ENCODE assay signal across 18 mouse cellular contexts in the genomic region with DNA sequence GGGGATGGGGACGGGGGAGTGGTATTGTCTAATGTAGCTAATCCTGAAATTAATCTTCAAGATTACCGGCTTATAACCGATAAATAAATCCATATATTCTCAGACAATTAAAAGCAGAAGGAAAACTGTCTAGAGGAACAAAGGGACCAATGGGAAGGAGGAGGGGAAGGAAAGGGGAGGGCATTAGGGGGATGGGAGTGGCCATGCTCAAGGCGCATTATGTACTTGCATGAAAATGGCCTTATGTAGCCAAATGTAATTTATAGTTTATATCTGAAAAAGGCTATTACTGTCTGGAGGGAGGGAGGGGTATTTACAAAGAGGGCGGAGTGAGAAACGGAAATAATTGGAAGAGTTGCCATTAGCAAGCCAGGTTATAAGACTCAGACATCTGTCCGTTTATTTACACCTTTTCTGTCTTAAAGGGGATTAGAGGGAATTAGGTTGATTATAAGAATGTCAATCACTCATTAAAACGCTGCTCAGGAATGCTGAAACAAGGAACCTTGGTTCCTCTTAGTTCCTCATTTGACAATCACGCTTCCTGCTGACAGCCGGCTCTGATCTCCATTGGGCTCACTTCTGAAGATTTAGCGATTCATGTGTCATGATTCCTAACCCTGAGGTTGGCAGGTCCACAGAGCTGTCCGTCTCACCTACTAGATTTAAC. TPM values are rescaled to one million over a fixed set of nuclear protein-coding genes. Genes with fewer than 3 reads are reported as not detected.
A peak's percentile ranks its signal among the peaks of the same experiment; 100 is the strongest.
DNase-seq lines count a peak whose midpoint lies in the region; ATAC-seq and TF ChIP-seq lines count a peak whose summit lies in the region.
"Had no signal": no experiment of that assay in that cellular context is flagged by ENCODE, and none has a peak within 500 bp of the region (broad histone marks: within the 10 kb centered on the region; RNA-seq: fewer than 3 reads in every experiment).

No protein-coding gene starts in this region.

- no peak overlapping the region for H3K4me3 ChIP-seq in lung, embryonic 14.5 days (ENCODE audit: low read depth, low read length)
- 0 out of 2 replicates have a peak overlapping the region, but pooled peaks have one; percentile 21 for H3K4me3 ChIP-seq in bone marrow macrophage, adult 2 months (ENCODE audit: insufficient read depth, low read length)
- 0 out of 2 replicates have a peak overlapping the region, but pooled peaks have one; percentile 10 for H3K4me3 ChIP-seq in forebrain, embryonic 16.5 days (replicated peaks; ENCODE audit: low read length)
- no peak overlapping the region for H3K4me3 ChIP-seq in hindbrain, embryonic 16.5 days (ENCODE audit: low read length)
- H3K4me3 ChIP-seq: heart, embryonic 15.5 days; hindbrain, embryonic 10.5 days; intestine, embryonic 15.5 days had no signal

- TF ChIP-seq POLR2A in bone marrow macrophage, adult 2 months (IDR thresholded peaks at IDR 0.05; ENCODE audit: borderline replicate concordance, low read depth, low read length) = no peak

- H3K27me3 ChIP-seq in lung, embryonic 14.5 days (ENCODE audit: insufficient read depth, low read length) = no peaks in the 10 kb centered on the region
- H3K27me3 ChIP-seq in forebrain, embryonic 16.5 days (replicated peaks; ENCODE audit: control insufficient read depth, insufficient read depth, low read length) = no peaks in the 10 kb centered on the region
- H3K27me3 ChIP-seq in hindbrain, embryonic 16.5 days (replicated peaks; ENCODE audit: control insufficient read depth, insufficient read depth, low read length) = no peaks in the 10 kb centered on the region
- H3K27me3 ChIP-seq: heart, embryonic 15.5 days; intestine, embryonic 15.5 days had no signal

- no peaks in the 10 kb centered on the region for H3K36me3 ChIP-seq in lung, embryonic 14.5 days (ENCODE audit: insufficient read depth)
- H3K36me3 ChIP-seq in forebrain, embryonic 16.5 days (ENCODE audit: control insufficient read depth, insufficient read depth) = no peaks in the 10 kb centered on the region
- H3K36me3 ChIP-seq in hindbrain, embryonic 16.5 days (ENCODE audit: control insufficient read depth, insufficient read depth, low read length) = no peaks in the 10 kb centered on the region
- H3K36me3 ChIP-seq: heart, embryonic 15.5 days; hindbrain, embryonic 10.5 days; intestine, embryonic 15.5 days had no signal

- no peak overlapping the region for H3K9ac ChIP-seq in lung, embryonic 14.5 days
- 0 out of 2 replicates have a peak overlapping the region, but pooled peaks have one; percentile 5 for H3K9ac ChIP-seq in forebrain, embryonic 16.5 days (replicated peaks; ENCODE audit: low read depth, low read length)
- H3K9ac ChIP-seq in hindbrain, embryonic 16.5 days (ENCODE audit: low read depth, low read length) = no peak overlapping the region
- H3K9ac ChIP-seq: heart, embryonic 15.5 days; intestine, embryonic 15.5 days had no signal

- no peaks in the 10 kb centered on the region for H3K9me3 ChIP-seq in lung, embryonic 14.5 days (ENCODE audit: low read depth, low read length)
- no peaks in the 10 kb centered on the region for H3K9me3 ChIP-seq in forebrain, embryonic 16.5 days (ENCODE audit: control insufficient read depth, low read length)
- no peaks in the 10 kb centered on the region for H3K9me3 ChIP-seq in hindbrain, embryonic 16.5 days (ENCODE audit: control insufficient read depth, low read length)
- H3K9me3 ChIP-seq: heart, embryonic 15.5 days; hindbrain, embryonic 10.5 days; intestine, embryonic 15.5 days had no signal

- no peak overlapping the region for H3K27ac ChIP-seq in lung, embryonic 14.5 days (ENCODE audit: low read depth)
- peak overlapping the region; percentile 85 for H3K27ac ChIP-seq in bone marrow macrophage, adult 2 months (ENCODE audit: insufficient read depth, low read depth, low read length)
- no peak overlapping the region for H3K27ac ChIP-seq in forebrain, embryonic 16.5 days (ENCODE audit: low read length)
- H3K27ac ChIP-seq in hindbrain, embryonic 16.5 days (ENCODE audit: low read depth, low read length) = no peak overlapping the region
- H3K27ac ChIP-seq: heart, embryonic 15.5 days; hindbrain, embryonic 10.5 days; intestine, embryonic 15.5 days; kidney, postnatal 0 days had no signal

- peak overlapping the region; percentile 16; the same call in 1 of the 2 replicates for H3K4me2 ChIP-seq in lung, embryonic 14.5 days
- H3K4me2 ChIP-seq in forebrain, embryonic 16.5 days (ENCODE audit: low read length) = peak overlapping the region; percentile 39
- H3K4me2 ChIP-seq in hindbrain, embryonic 16.5 days (ENCODE audit: low read length) = no peak overlapping the region
- H3K4me2 ChIP-seq: heart, embryonic 15.5 days; intestine, embryonic 15.5 days had no signal

- ATAC-seq in lung, embryonic 14.5 days (ENCODE audit: insufficient read depth) = no peak
- ATAC-seq in forebrain, embryonic 16.5 days = peak; percentile 62
- no peak for ATAC-seq in hindbrain, embryonic 16.5 days
- no peak for ATAC-seq in erythroid progenitor cell, adult 5-6 weeks (replicated peaks; ENCODE audit: low FRiP score, poor library complexity, severe bottlenecking)
- ATAC-seq: intestine, embryonic 15.5 days had no signal

- DNase-seq in lung, embryonic 14.5 days = peak; percentile 32
- no peak for DNase-seq in lung, postnatal 4 days
- peak; percentile 68 for DNase-seq in retina, postnatal 1 day
- no peak for DNase-seq in spleen, adult 12 weeks (ENCODE audit: low spot score)
- DNase-seq: cerebellum, adult 8-10 months; liver; lung, adult 18-20 months; right cerebral cortex, adult 18-20 months; spleen, adult 18-20 months; thymus, postnatal 25 days had no signal

- WGBS in lung, embryonic 14.5 days = 39% methylated on average over 12 of the region's 12 CpGs
- 26% methylated on average over 12 of the region's 12 CpGs for WGBS in forebrain, embryonic 16.5 days
- 77% methylated on average over 12 of the region's 12 CpGs for WGBS in hindbrain, embryonic 16.5 days

- no peaks in the 10 kb centered on the region; the same call in 1 of the 2 replicates for H3K4me1 ChIP-seq in lung, embryonic 14.5 days (ENCODE audit: insufficient read depth)
- peaks cover 55% of the 10 kb centered on the region for H3K4me1 ChIP-seq in bone marrow macrophage, adult 2 months (ENCODE audit: control insufficient read depth, insufficient read depth, low read length)
- H3K4me1 ChIP-seq in forebrain, embryonic 16.5 days (replicated peaks; ENCODE audit: control insufficient read depth, insufficient read depth, low read length) = 0 out of 2 replicates have a peak, but pooled peaks cover 3% of the 10 kb centered on the region
- H3K4me1 ChIP-seq in hindbrain, embryonic 16.5 days (ENCODE audit: control insufficient read depth, insufficient read depth, low read depth, low read length) = no peaks in the 10 kb centered on the region
- H3K4me1 ChIP-seq: intestine, embryonic 15.5 days had no signal

- TF ChIP-seq CTCF in lung, embryonic 14.5 days (IDR thresholded peaks at IDR 0.05; ENCODE audit: low read depth) = no peak
- TF ChIP-seq CTCF in bone marrow macrophage, adult 2 months (IDR thresholded peaks at IDR 0.05; ENCODE audit: low read depth, low read length) = no peak

RNA-seq across cellular contexts. Expression of a gene that starts 28.4 kb away (rescaled TPM):
- polyA plus RNA-seq in lung, embryonic 14.5 days (2014; fragmentation: Nextera tagmentation; extraction: Ambion mirVana) = 0.78 and 0.92 TPM in 2 replicates
- not detected in 2 replicates for polyA plus RNA-seq in bone marrow macrophage, adult 2 months (2012; ENCODE audit: insufficient read depth, insufficient read length, missing spikeins)
- polyA plus RNA-seq in forebrain, embryonic 16.5 days (2015; fragmentation: Nextera tagmentation; extraction: Ambion mirVana) = 2.4 and 2.8 TPM in 2 replicates
- 4.2 and 4.4 TPM in 2 replicates for polyA plus RNA-seq in hindbrain, embryonic 16.5 days (2015; fragmentation: Nextera tagmentation; extraction: Ambion mirVana)
- not detected in 2 replicates for total RNA-seq in erythroid progenitor cell, adult 5-6 weeks (2015; ENCODE audit: low replicate concordance)
- not detected in 2 replicates for total RNA-seq in erythroid progenitor cell, adult 5-6 weeks (2017; ENCODE audit: low replicate concordance)

RNA-seq across cellular contexts. Expression of a gene that starts 41.6 kb away (rescaled TPM):
- polyA plus RNA-seq in lung, embryonic 14.5 days (2014; fragmentation: Nextera tagmentation; extraction: Ambion mirVana) = 87.2 and 90.3 TPM in 2 replicates
- polyA plus RNA-seq in bone marrow macrophage, adult 2 months (2012; ENCODE audit: insufficient read depth, insufficient read length, missing spikeins) = 20.2 and 20.3 TPM in 2 replicates
- 38.5 and 42.3 TPM in 2 replicates for polyA plus RNA-seq in forebrain, embryonic 16.5 days (2015; fragmentation: Nextera tagmentation; extraction: Ambion mirVana)
- 40.7 and 45.8 TPM in 2 replicates for polyA plus RNA-seq in hindbrain, embryonic 16.5 days (2015; fragmentation: Nextera tagmentation; extraction: Ambion mirVana)
- 35.2 and 41.4 TPM in 2 replicates for total RNA-seq in erythroid progenitor cell, adult 5-6 weeks (2015; ENCODE audit: low replicate concordance)
- total RNA-seq in erythroid progenitor cell, adult 5-6 weeks (2017; ENCODE audit: low replicate concordance) = 16.1 and 32.6 TPM in 2 replicates

Comparison
In these comparisons a context has a peak if more than half of its experiments do, and no peak if none do; other contexts are left out.
1. DNase-seq: peak in lung, embryonic 14.5 days (single experiment) and retina, postnatal 1 day (single experiment); none in lung, postnatal 4 days (0 of 2) and spleen, adult 12 weeks (single experiment).
2. H3K4me3 ChIP-seq: peak in bone marrow macrophage, adult 2 months (single experiment) and forebrain, embryonic 16.5 days (single experiment); none in lung, embryonic 14.5 days (single experiment) and hindbrain, embryonic 16.5 days (single experiment).